Mouse (Mus musculus): ENCODE results near the gene Aloxe3. TPM values are rescaled to one million over a fixed set of nuclear protein-coding genes. Genes with fewer than 3 reads are reported as not detected.
"Not testable (repeated sequence)": the region's sequence is repeated elsewhere in the genome, so short reads cannot be mapped to it uniquely, and the experiment has no call there.

Aloxe3 gene
- polyA plus RNA-seq, 1 experiment from 2014 or later = 0.29 TPM

- Histone ChIP-seq H3K27me3 (replicated peaks) (no peaks in the 10 kb centered on the region), H3K4me2 (replicated peaks) (peak within 1 kb of the TSS; percentile 85), H3K27ac (peak within 1 kb of the TSS; percentile 93), H3K9ac (peak within 1 kb of the TSS; percentile 100), H3K4me3 (replicated peaks) (peak within 1 kb of the TSS; percentile 99), H3K9me3 (no peaks in the 10 kb centered on the region), H3K36me3 (peaks cover 3% of the 10 kb centered on the region; the same call in 1 of the 2 replicates), H3K4me1 (replicated peaks) (peaks cover 28% of the 10 kb centered on the region)
- peak; percentile 79 for ATAC-seq
- WGBS = under 1% methylated on average over 61 of the region's 67 CpGs
Observed at GRCm38 (mm10) chr11:69088103-69088855, 37.4 kb upstream of the Aloxe3 start, which contains the start of gene Vamp2. Vamp2 (plus strand) TSS chr11:69088490.

GRCm38 (mm10) chr11:69088856-69089615 lies 36.7 kb upstream of the Aloxe3 start:
- peaks cover 30% of the 10 kb centered on the region for H3K4me1 ChIP-seq (replicated peaks)
- peaks cover 3% of the 10 kb centered on the region; the same call in 1 of the 2 replicates for H3K36me3 ChIP-seq
- H3K4me2 ChIP-seq (replicated peaks) = peak overlapping the region; percentile 85
- 9% methylated on average over 25 of the region's 25 CpGs for WGBS
- H3K9me3 ChIP-seq = no peaks in the 10 kb centered on the region
- no peaks in the 10 kb centered on the region for H3K27me3 ChIP-seq (replicated peaks)
- peak overlapping the region; percentile 99 for H3K4me3 ChIP-seq (replicated peaks)
- peak; percentile 42 for ATAC-seq
- H3K27ac ChIP-seq = peak overlapping the region; percentile 93
- H3K9ac ChIP-seq = peak overlapping the region; percentile 100

GRCm38 (mm10) chr11:69089616-69090290 lies 35.9 kb upstream of the Aloxe3 start:
- Histone ChIP-seq H3K4me3 (replicated peaks) (peak overlapping the region; percentile 99), H3K9me3 (no peaks in the 10 kb centered on the region), H3K4me2 (replicated peaks) (peak overlapping the region; percentile 85), H3K36me3 (peaks cover 3% of the 10 kb centered on the region; the same call in 1 of the 2 replicates), H3K27me3 (replicated peaks) (no peaks in the 10 kb centered on the region), H3K27ac (0 out of 2 replicates have a peak overlapping the region, but pooled peaks have one; percentile 6), H3K9ac (peak overlapping the region; percentile 100), H3K4me1 (replicated peaks) (peaks cover 32% of the 10 kb centered on the region)
- ATAC-seq = no peak
- 84% methylated on average over 12 of the region's 12 CpGs for WGBS

- peaks cover 3% of the 10 kb centered on the region; the same call in 1 of the 2 replicates for H3K36me3 ChIP-seq
- no peak overlapping the region for H3K9ac ChIP-seq
- ATAC-seq = no peak
- peaks cover 32% of the 10 kb centered on the region for H3K4me1 ChIP-seq (replicated peaks)
- WGBS = 49% methylated on average over 6 of the region's 6 CpGs
- H3K27me3 ChIP-seq (replicated peaks) = no peaks in the 10 kb centered on the region
- no peak overlapping the region for H3K4me3 ChIP-seq (replicated peaks)
- no peaks in the 10 kb centered on the region for H3K9me3 ChIP-seq
- H3K27ac ChIP-seq = 0 out of 2 replicates have a peak overlapping the region, but pooled peaks have one; percentile 6
- peak overlapping the region; percentile 85; the same call in 1 of the 2 replicates for H3K4me2 ChIP-seq (replicated peaks)
Observed at GRCm38 (mm10) chr11:69090367-69090766, 35.3 kb upstream of the Aloxe3 start.

- peaks cover 38% of the 10 kb centered on the region for H3K4me1 ChIP-seq (replicated peaks)
- no peak overlapping the region for H3K4me3 ChIP-seq (replicated peaks)
- no peak overlapping the region for H3K4me2 ChIP-seq (replicated peaks)
- no peak for ATAC-seq
- no peak overlapping the region for H3K27ac ChIP-seq
- no peaks in the 10 kb centered on the region for H3K27me3 ChIP-seq (replicated peaks)
- H3K36me3 ChIP-seq = peaks cover 3% of the 10 kb centered on the region; the same call in 1 of the 2 replicates
- H3K9me3 ChIP-seq = no peaks in the 10 kb centered on the region
- peak overlapping the region; percentile 8; the same call in 1 of the 2 replicates for H3K9ac ChIP-seq
- WGBS = 64% methylated on average over 7 of the region's 7 CpGs
Observed at GRCm38 (mm10) chr11:69091566-69092385, 33.9 kb upstream of the Aloxe3 start.

- Histone ChIP-seq H3K9ac (no peak overlapping the region), H3K27me3 (replicated peaks) (no peaks in the 10 kb centered on the region), H3K4me2 (replicated peaks) (no peak overlapping the region), H3K4me1 (replicated peaks) (peaks cover 40% of the 10 kb centered on the region), H3K9me3 (no peaks in the 10 kb centered on the region), H3K27ac (no peak overlapping the region), H3K4me3 (replicated peaks) (no peak overlapping the region), H3K36me3 (peaks cover 3% of the 10 kb centered on the region; the same call in 1 of the 2 replicates)
- ATAC-seq = no peak
- WGBS = 1% methylated on average over 3 of the region's 3 CpGs
Observed at GRCm38 (mm10) chr11:69092386-69092751, 33.3 kb upstream of the Aloxe3 start.

GRCm38 (mm10) chr11:69092871-69093270 lies 32.8 kb upstream of the Aloxe3 start:
- no peak overlapping the region for H3K4me2 ChIP-seq (replicated peaks)
- H3K36me3 ChIP-seq = peaks cover 3% of the 10 kb centered on the region; the same call in 1 of the 2 replicates
- no peak for ATAC-seq
- no peak overlapping the region for H3K4me3 ChIP-seq (replicated peaks)
- no peaks in the 10 kb centered on the region for H3K9me3 ChIP-seq
- 85% methylated on average over 4 of the region's 4 CpGs for WGBS
- H3K27ac ChIP-seq = no peak overlapping the region
- H3K4me1 ChIP-seq (replicated peaks) = peaks cover 44% of the 10 kb centered on the region
- H3K9ac ChIP-seq = no peak overlapping the region
- H3K27me3 ChIP-seq (replicated peaks) = no peaks in the 10 kb centered on the region

GRCm38 (mm10) chr11:69093856-69094255 lies 31.8 kb upstream of the Aloxe3 start:
- not testable (repeated sequence) for H3K27ac ChIP-seq; H3K36me3 ChIP-seq; H3K9ac ChIP-seq; H3K9me3 ChIP-seq; H3K4me3 ChIP-seq (replicated peaks); H3K27me3 ChIP-seq (replicated peaks); ATAC-seq
- Histone ChIP-seq H3K4me1 (replicated peaks) (peaks cover 51% of the 10 kb centered on the region), H3K4me2 (replicated peaks) (peak overlapping the region; percentile 86; the same call in 1 of the 2 replicates)
- WGBS = 87% methylated on average over 7 of the region's 7 CpGs

GRCm38 (mm10) chr11:69094697-69095429 lies 30.8 kb upstream of the Aloxe3 start, which contains the start of gene Per1:
Per1 (plus strand) TSS chr11:69095217.
- peak; percentile 90 for ATAC-seq
- Histone ChIP-seq H3K4me2 (replicated peaks) (peak within 1 kb of the TSS; percentile 86), H3K27me3 (replicated peaks) (no peaks in the 10 kb centered on the region), H3K4me1 (replicated peaks) (peaks cover 53% of the 10 kb centered on the region), H3K36me3 (peaks cover 3% of the 10 kb centered on the region; the same call in 1 of the 2 replicates), H3K9me3 (no peaks in the 10 kb centered on the region), H3K27ac (peak within 1 kb of the TSS; percentile 93), H3K4me3 (replicated peaks) (peak within 1 kb of the TSS; percentile 58), H3K9ac (peak within 1 kb of the TSS; percentile 69)
- WGBS = under 1% methylated on average over 37 of the region's 37 CpGs

GRCm38 (mm10) chr11:69095511-69096231 lies 30.0 kb upstream of the Aloxe3 start:
- H3K36me3 ChIP-seq = peaks cover 5% of the 10 kb centered on the region; the same call in 1 of the 2 replicates
- H3K27me3 ChIP-seq (replicated peaks) = no peaks in the 10 kb centered on the region
- peak overlapping the region; percentile 58 for H3K4me3 ChIP-seq (replicated peaks)
- WGBS = 2% methylated on average over 27 of the region's 27 CpGs
- H3K9ac ChIP-seq = peak overlapping the region; percentile 69
- peak overlapping the region; percentile 93 for H3K27ac ChIP-seq
- no peaks in the 10 kb centered on the region for H3K9me3 ChIP-seq
- peaks cover 54% of the 10 kb centered on the region for H3K4me1 ChIP-seq (replicated peaks)
- ATAC-seq = no peak
- peak overlapping the region; percentile 86 for H3K4me2 ChIP-seq (replicated peaks)

Measured in intestine, embryonic 15.5 days (tissue).